Mouse (Mus musculus): ENCODE measurements around the gene Ppt2. TPM values are rescaled to one million over a fixed set of nuclear protein-coding genes. Genes with fewer than 3 reads are reported as not detected.

Ppt2 gene
- polyA plus RNA-seq, 1 experiment: 22.0 TPM

GRCm38 (mm10) chr17:34567311-34567710 lies 61.0 kb downstream of the Ppt2 start:
- peaks cover 17% of the 10 kb centered on the region for H3K4me1 ChIP-seq (ENCODE audit: control insufficient read depth, insufficient read depth, insufficient read length, low read length)
- 25% methylated on average over 9 of the region's 9 CpGs for WGBS
- H3K4me3 ChIP-seq (ENCODE audit: low read depth, low read length): no peak overlapping the region
- H3K36me3 ChIP-seq (ENCODE audit: control insufficient read depth, insufficient read depth, low read length): no peaks in the 10 kb centered on the region
- no peaks in the 10 kb centered on the region for H3K27me3 ChIP-seq (ENCODE audit: control insufficient read depth, insufficient read depth, low read length)
- H3K27ac ChIP-seq (ENCODE audit: insufficient read depth, low read depth, low read length): no peak overlapping the region
- TF ChIP-seq POLR2A (IDR thresholded peaks at IDR 0.05; ENCODE audit: low read depth, low read length) (no peak), CTCF (IDR thresholded peaks at IDR 0.05; ENCODE audit: extremely low read depth, insufficient read length, insufficient replicate concordance, low read depth, low read length) (no peak)

Other genes starting within 250 kb of the Ppt2 start
- gene BC051142, start 229.7 kb downstream of the Ppt2 start, polyA plus RNA-seq (2012; rRNA removed): not detected in 2 replicates
- gene Btnl4, start 151.2 kb downstream of the Ppt2 start, polyA plus RNA-seq (2012; rRNA removed): 19.3 and 61.4 TPM in 2 replicates
- gene Btnl6, start 111.2 kb downstream of the Ppt2 start, polyA plus RNA-seq (2012; rRNA removed): 33.4 and 104 TPM in 2 replicates
- gene Notch4, start 64.2 kb downstream of the Ppt2 start, polyA plus RNA-seq (2012; rRNA removed): 12.1 and 16.7 TPM in 2 replicates
- 3.5 and 8.1 TPM in 2 replicates for gene Gpsm3, start 38.7 kb downstream of the Ppt2 start, polyA plus RNA-seq (2012; rRNA removed)
- 16.1 and 32.2 TPM in 2 replicates for gene Pbx2, start 37.2 kb downstream of the Ppt2 start, polyA plus RNA-seq (2012; rRNA removed)
- 0.90 and 1.7 TPM in 2 replicates for gene Ager, start 30.6 kb downstream of the Ppt2 start, polyA plus RNA-seq (2012; rRNA removed)
- gene Rnf5, start 24.8 kb downstream of the Ppt2 start, polyA plus RNA-seq (2012; rRNA removed): 66.7 and 147 TPM in 2 replicates
- 210 and 330 TPM in 2 replicates for gene Agpat1, start 24.2 kb downstream of the Ppt2 start, polyA plus RNA-seq (2012; rRNA removed)
- 1.8 and 2.3 TPM in 2 replicates for gene Egfl8, start 12.5 kb downstream of the Ppt2 start, polyA plus RNA-seq (2012; rRNA removed)
- 5.5 and 8.0 TPM in 2 replicates for gene Prrt1, start 1.0 kb upstream of the Ppt2 start, polyA plus RNA-seq (2012; rRNA removed)
- 2.5 and 9.3 TPM in 2 replicates for gene Fkbpl, start 16.3 kb upstream of the Ppt2 start, polyA plus RNA-seq (2012; rRNA removed)
- 26.6 and 48.0 TPM in 2 replicates for gene Atf6b, start 18.6 kb upstream of the Ppt2 start, polyA plus RNA-seq (2012; rRNA removed)
- 12.1 and 12.5 TPM in 2 replicates for gene Tnxb, start 42.0 kb upstream of the Ppt2 start, polyA plus RNA-seq (2012; rRNA removed)
- 16.8 and 17.2 TPM in 2 replicates for gene C4b, start 115.4 kb upstream of the Ppt2 start, polyA plus RNA-seq (2012; rRNA removed)
- gene Cyp21a1, start 176.1 kb upstream of the Ppt2 start, polyA plus RNA-seq (2012; rRNA removed): 0.18 and 0.67 TPM in 2 replicates
- 28.6 and 56.3 TPM in 2 replicates for gene Stk19, start 208.4 kb upstream of the Ppt2 start, polyA plus RNA-seq (2012; rRNA removed)
- 31.5 and 51.8 TPM in 2 replicates for gene Dxo, start 208.5 kb upstream of the Ppt2 start, polyA plus RNA-seq (2012; rRNA removed)
- 48.1 and 79.3 TPM in 2 replicates for gene Skiv2l, start 221.7 kb upstream of the Ppt2 start, polyA plus RNA-seq (2012; rRNA removed)
- gene Nelfe, start 221.9 kb upstream of the Ppt2 start, polyA plus RNA-seq (2012; rRNA removed): 7.8 and 18.3 TPM in 2 replicates
- gene Cfb, start 234.0 kb upstream of the Ppt2 start, polyA plus RNA-seq (2012; rRNA removed): 22.4 and 71.5 TPM in 2 replicates